Mouse (Mus musculus) 3T3-L1 (cell line): ENCODE data around the gene Fbxl13.
"Not testable (repeated sequence)": the region's sequence is repeated elsewhere in the genome, so short reads cannot be mapped to it uniquely, and the experiment has no call there.

ENCODE experiments used
- DNase-seq: peaks from one replicate; pipeline ENCODE4 v3.0.0-alpha.2; 2015; ENCODE audit warnings: low read depth, low spot score

Fbxl13 gene

GRCm38 (mm10) chr5:21656912-21657311 is 11.5 kb upstream of the Fbxl13 start:
- DNase-seq, result no peak

- no peak for DNase-seq
Measured at GRCm38 (mm10) chr5:21651885-21652612, 6.6 kb upstream of the Fbxl13 start.

GRCm38 (mm10) chr5:21650736-21651135 is 5.3 kb upstream of the Fbxl13 start:
- DNase-seq, result no peak

GRCm38 (mm10) chr5:21646133-21646491 is 678 bp upstream of the Fbxl13 start:
- no peak for DNase-seq

- no peak for DNase-seq
Measured at GRCm38 (mm10) chr5:21644891-21645438, 469 bp downstream of the Fbxl13 start.

GRCm38 (mm10) chr5:21643606-21644005 is 1.8 kb downstream of the Fbxl13 start:
- no peak for DNase-seq

GRCm38 (mm10) chr5:21640961-21641360 is 4.5 kb downstream of the Fbxl13 start:
- peak; percentile 71 for DNase-seq

GRCm38 (mm10) chr5:21625916-21626315 is 19.5 kb downstream of the Fbxl13 start:
- no peak for DNase-seq

GRCm38 (mm10) chr5:21616450-21617009 is 28.9 kb downstream of the Fbxl13 start:
- DNase-seq, result no peak

GRCm38 (mm10) chr5:21614299-21614698 is 31.1 kb downstream of the Fbxl13 start:
- not testable (repeated sequence) for DNase-seq

GRCm38 (mm10) chr5:21610996-21611395 is 34.4 kb downstream of the Fbxl13 start:
- no peak for DNase-seq

- DNase-seq, result no peak
Measured at GRCm38 (mm10) chr5:21608311-21609304, 36.8 kb downstream of the Fbxl13 start.

- peak; percentile 56 for DNase-seq
Measured at GRCm38 (mm10) chr5:21605936-21606335, 39.5 kb downstream of the Fbxl13 start.

GRCm38 (mm10) chr5:21599961-21600360 is 45.5 kb downstream of the Fbxl13 start:
- no peak for DNase-seq

GRCm38 (mm10) chr5:21599536-21599935 is 45.9 kb downstream of the Fbxl13 start:
- DNase-seq, result not testable (repeated sequence)

GRCm38 (mm10) chr5:21593201-21593709 is 52.2 kb downstream of the Fbxl13 start:
- DNase-seq, result no peak

- peak; percentile 42 for DNase-seq
Measured at GRCm38 (mm10) chr5:21592106-21592505, 53.3 kb downstream of the Fbxl13 start.

GRCm38 (mm10) chr5:21588220-21588619 is 57.2 kb downstream of the Fbxl13 start:
- DNase-seq, result no peak

- no peak for DNase-seq
Measured at GRCm38 (mm10) chr5:21587683-21588082, 57.8 kb downstream of the Fbxl13 start.

- DNase-seq, result peak; percentile 90
Measured at GRCm38 (mm10) chr5:21586763-21587162, 58.7 kb downstream of the Fbxl13 start.

GRCm38 (mm10) chr5:21578136-21578535 is 67.3 kb downstream of the Fbxl13 start:
- no peak for DNase-seq

GRCm38 (mm10) chr5:21575210-21575550 is 70.3 kb downstream of the Fbxl13 start:
- no peak for DNase-seq
